Mouse (Mus musculus) hematopoietic stem cell, adult 5-6 weeks (primary cell): ENCODE results near the gene Olfr612. TPM values are rescaled to one million over a fixed set of nuclear protein-coding genes. Genes with fewer than 3 reads are reported as not detected.
"Not testable (repeated sequence)": the region's sequence is repeated elsewhere in the genome, so short reads cannot be mapped to it uniquely, and the experiment has no call there.

ENCODE experiments used
- ATAC-seq, 2 experiments: fragments of 125-278 bp in 1 of 2; replicated peaks in 1 of 2; 2 replicates each; pipeline ENCODE4 v1.8.0; 2016 to 2017; ENCODE audit warnings: inconsistent platforms in 2 of 2, mild to moderate bottlenecking in 2 of 2, moderate number of reproducible peaks in 2 of 2, low read depth in 1 of 2, moderate TSS enrichment in 1 of 2; ENCODE audit not compliant: low FRiP score in 2 of 2, poor library complexity in 2 of 2, severe bottlenecking in 2 of 2, insufficient read depth in 1 of 2, low TSS enrichment in 1 of 2
- total RNA-seq: library from RNA; stranded (forward); fragments of 172-1452, 232-1000 nt; gene quantifications from 2 replicates; pipeline ENCODE4 v1.2.3, GENCODE M21; 2017

The Olfr612 gene
- total RNA-seq: not detected in 2 replicates

DNA sequence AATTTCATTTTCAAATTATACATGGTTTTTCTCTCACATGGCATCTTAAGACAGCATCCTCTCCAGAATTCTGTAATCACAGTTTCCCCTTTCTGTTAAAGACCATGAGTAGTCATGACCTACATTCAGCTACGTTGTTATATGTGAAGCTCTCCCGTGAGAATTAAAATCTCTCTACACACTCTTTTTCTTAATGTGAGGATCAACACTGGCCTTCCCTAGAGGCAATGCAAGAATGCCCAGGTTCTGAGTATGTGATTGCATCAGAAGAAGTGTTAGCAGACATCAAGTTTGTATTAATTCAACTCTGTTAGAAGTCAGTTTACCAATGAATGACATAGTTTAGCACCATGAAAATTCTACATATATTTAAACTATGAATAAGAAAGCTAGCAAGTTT lies at the start of gene Olfr612:
Gene Olfr612 (minus strand): TSS at position 101 of the 400 bp plus-strand sequence.
- not testable (repeated sequence) for ATAC-seq

DNA sequence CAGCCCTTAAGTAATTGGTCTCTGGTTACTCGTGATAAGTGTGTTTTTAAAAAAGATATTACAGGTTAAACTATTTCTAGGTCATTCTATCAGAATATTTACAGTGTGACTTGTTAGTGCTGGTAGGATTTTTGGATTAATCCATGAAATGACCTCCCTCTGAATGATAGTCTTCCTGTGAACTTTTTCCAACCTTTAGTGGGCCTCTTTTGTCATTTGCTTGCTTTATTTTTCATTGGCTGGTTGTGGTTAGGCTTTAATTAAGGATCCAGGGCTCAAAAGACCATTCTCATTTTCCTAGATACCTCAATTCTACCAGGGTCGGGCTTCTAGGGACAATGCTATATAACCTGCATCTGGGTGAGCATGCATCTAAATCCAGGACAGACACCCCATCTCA lies 47.3 kb upstream of the Olfr612 start, which contains the start of gene Olfr618:
Gene Olfr618 (plus strand): TSS at position 301 of the 400 bp plus-strand sequence.
- ATAC-seq: no peak

DNA sequence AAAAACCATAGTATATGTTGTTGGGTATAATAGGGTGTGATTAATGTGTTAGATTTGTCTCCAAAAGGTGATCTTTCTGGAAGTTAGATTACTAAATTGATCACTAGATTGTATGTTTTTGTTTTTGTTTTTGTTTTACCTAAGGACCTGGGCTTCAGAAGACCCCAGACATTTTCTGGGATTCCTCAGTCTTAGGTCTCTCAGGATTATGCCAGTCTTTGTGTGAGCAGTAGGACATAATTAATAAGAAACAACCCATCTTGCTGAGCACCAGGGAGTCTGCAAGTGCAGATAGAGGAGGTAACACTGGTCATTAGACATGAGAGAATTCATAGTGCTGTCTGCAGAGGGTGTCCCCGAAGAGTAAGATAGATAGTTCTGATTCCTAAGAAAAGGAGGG lies 30.2 kb upstream of the Olfr612 start, which contains the start of gene Olfr617:
Gene Olfr617 (plus strand): TSS at position 301 of the 400 bp plus-strand sequence.
- no peak for ATAC-seq

DNA sequence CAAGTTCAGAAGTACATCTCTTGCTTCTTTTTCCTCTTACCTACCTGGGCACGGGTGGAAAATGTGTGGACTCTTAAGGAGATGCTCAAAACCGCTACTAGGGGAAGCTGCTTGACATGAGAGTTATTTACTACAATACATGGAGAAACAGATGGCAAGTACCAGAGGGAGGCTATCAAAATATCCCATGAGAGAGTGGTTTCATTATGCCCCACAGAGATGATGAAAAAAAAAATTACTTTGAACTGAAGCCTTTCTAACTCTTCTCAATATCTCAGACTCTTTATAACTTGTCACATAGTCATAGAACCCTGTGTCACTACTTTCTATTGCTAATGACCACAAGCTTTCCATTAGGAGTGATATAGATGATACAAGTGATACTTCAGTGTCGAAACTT lies 26.5 kb upstream of the Olfr612 start, which contains the start of gene Olfr616:
Gene Olfr616 (minus strand): TSS at position 101 of the 400 bp plus-strand sequence.
- ATAC-seq: no peak

DNA sequence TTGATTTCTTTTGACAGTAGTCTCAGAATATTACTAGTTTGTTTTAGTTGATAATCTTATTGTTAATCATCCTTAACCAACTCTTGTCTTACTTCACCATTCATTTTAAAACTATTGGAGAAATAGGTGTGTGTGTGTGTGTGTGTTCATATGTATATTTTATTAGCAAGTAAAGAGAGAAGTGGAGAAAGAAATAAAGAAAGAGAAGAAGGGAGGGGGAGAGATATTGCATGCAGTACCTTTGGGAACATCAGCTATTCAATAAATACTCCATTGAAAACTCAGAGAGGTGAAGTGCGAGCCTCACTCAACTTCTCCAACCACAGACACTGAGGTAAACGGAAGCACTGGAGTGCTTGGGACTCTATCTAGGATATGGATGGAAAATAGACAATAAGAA lies 13.3 kb upstream of the Olfr612 start, which contains the start of gene Olfr615:
Gene Olfr615 (plus strand): TSS at position 301 of the 400 bp plus-strand sequence.
- ATAC-seq: no peak

DNA sequence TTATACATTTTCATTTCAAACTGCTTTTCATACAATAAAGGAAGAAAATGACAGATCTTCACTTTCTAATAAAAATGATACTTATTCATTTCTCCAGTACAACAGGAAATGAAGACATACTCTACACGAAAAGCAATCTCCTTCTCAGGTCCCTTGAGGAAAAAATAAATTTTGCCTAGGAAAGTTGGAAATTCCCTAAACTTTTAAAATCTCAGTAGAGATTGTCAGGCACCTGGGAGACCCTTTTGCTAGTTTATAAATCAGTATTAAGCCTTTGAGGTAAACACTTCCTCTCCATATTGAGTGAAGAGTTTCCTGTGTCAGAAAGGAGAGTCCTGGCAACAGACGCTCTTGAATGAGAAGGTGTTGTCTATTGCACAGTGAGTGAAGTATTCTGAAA lies 5.3 kb upstream of the Olfr612 start, which contains the start of gene Olfr613:
Gene Olfr613 (plus strand): TSS at position 301 of the 400 bp plus-strand sequence.
- no peak for ATAC-seq

DNA sequence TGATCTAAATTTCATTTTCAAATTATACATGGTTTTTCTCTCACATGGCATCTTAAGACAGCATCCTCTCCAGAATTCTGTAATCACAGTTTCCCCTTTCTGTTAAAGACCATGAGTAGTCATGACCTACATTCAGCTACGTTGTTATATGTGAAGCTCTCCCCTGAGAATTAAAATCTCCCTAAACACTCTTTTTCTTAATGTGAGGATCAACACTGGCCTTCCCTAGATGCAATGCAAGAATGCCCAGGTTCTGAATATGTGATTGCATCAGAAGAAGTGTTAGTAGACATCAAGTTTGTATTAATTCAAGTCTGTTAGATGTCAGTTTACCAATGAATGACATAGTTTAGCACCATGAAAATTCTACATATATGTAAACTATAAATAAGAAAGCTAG lies 21.8 kb downstream of the Olfr612 start, which contains the start of gene Olfr611:
Gene Olfr611 (minus strand): TSS at position 101 of the 400 bp plus-strand sequence.
- not testable (repeated sequence) for ATAC-seq

DNA sequence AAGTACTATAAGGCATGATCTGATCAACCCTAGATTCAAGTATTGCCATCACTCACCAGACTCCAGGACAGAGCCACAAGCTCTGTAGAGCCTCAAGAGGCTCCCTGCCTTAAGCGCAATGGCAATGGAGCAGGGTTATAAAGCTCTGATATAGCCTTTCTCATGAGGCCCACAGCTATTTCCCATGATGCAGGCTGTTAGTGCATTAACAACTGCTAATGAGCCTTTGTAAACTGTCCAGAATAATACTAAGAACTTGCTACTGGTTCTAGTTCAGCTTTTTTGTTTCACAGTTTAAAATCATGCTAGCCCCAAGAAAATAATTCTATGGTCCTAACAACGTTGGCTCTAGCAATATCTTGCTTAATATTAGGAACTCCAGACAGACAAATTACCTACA lies 30.5 kb downstream of the Olfr612 start, which contains the start of gene Olfr610:
Gene Olfr610 (minus strand): TSS at position 101 of the 400 bp plus-strand sequence.
- ATAC-seq: no peak

DNA sequence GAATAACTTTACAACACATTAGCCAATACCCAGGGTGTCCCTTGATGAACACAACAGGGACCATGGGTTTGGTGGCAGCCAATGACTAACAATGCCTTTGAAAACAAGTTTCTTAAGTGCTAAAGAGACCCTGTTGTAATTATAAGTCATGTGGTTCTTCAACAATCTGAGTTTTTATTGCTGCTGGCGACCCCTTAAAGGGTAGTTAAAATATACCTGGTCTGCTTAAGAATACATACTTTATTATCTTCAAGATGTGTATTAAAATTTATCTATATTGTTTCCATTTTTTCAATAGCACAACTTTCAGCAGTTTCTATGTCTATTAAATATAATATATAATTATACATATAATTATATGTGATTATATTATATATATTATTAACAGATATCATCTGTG lies 44.6 kb downstream of the Olfr612 start, which contains the start of gene Olfr609:
Gene Olfr609 (minus strand): TSS at position 101 of the 400 bp plus-strand sequence.
- no peak for ATAC-seq

Other genes starting within 250 kb of the Olfr612 start
- gene Olfr596, start 237.1 kb downstream of the Olfr612 start, total RNA-seq: not detected in 2 replicates
- not detected in 2 replicates for gene Olfr597, start 226.4 kb downstream of the Olfr612 start, total RNA-seq
- gene Olfr598, start 219.1 kb downstream of the Olfr612 start, total RNA-seq: not detected in 2 replicates
- not detected in 2 replicates for gene Olfr599, start 206.8 kb downstream of the Olfr612 start, total RNA-seq
- not detected in 2 replicates for gene Olfr600, start 193.0 kb downstream of the Olfr612 start, total RNA-seq
- gene Olfr601, start 180.1 kb downstream of the Olfr612 start, total RNA-seq: not detected in 2 replicates
- gene Olfr603, start 156.5 kb downstream of the Olfr612 start, total RNA-seq: not detected in 2 replicates
- not detected in 2 replicates for gene Usp17lc, start 127.6 kb downstream of the Olfr612 start, total RNA-seq
- gene Olfr605, start 97.3 kb downstream of the Olfr612 start, total RNA-seq: not detected in 2 replicates
- not detected in 2 replicates for gene Olfr606, start 93.7 kb downstream of the Olfr612 start, total RNA-seq
- not detected in 2 replicates for gene Olfr607, start 78.6 kb downstream of the Olfr612 start, total RNA-seq
- not detected in 2 replicates for gene Olfr608, start 72.8 kb downstream of the Olfr612 start, total RNA-seq
- gene Olfr609, start 44.7 kb downstream of the Olfr612 start, total RNA-seq: not detected in 2 replicates
- not detected in 2 replicates for gene Olfr610, start 30.6 kb downstream of the Olfr612 start, total RNA-seq
- not detected in 2 replicates for gene Olfr611, start 21.9 kb downstream of the Olfr612 start, total RNA-seq
- not detected in 2 replicates for gene Olfr613, start 5.4 kb upstream of the Olfr612 start, total RNA-seq
- gene Olfr615, start 13.4 kb upstream of the Olfr612 start, total RNA-seq: not detected in 2 replicates
- gene Olfr616, start 26.4 kb upstream of the Olfr612 start, total RNA-seq: not detected in 2 replicates
- not detected in 2 replicates for gene Olfr617, start 30.3 kb upstream of the Olfr612 start, total RNA-seq
- not detected in 2 replicates for gene Olfr618, start 47.4 kb upstream of the Olfr612 start, total RNA-seq
- not detected in 2 replicates for gene Olfr619, start 57.9 kb upstream of the Olfr612 start, total RNA-seq
- gene Olfr620, start 69.8 kb upstream of the Olfr612 start, total RNA-seq: not detected in 2 replicates
- gene Olfr622, start 100.0 kb upstream of the Olfr612 start, total RNA-seq: not detected in 2 replicates
- gene Olfr623, start 121.0 kb upstream of the Olfr612 start, total RNA-seq: not detected in 2 replicates
- not detected in 2 replicates for gene Olfr624, start 128.5 kb upstream of the Olfr612 start, total RNA-seq
- not detected in 2 replicates for gene Olfr625-ps1, start 140.0 kb upstream of the Olfr612 start, total RNA-seq
- gene Olfr243, start 172.0 kb upstream of the Olfr612 start, total RNA-seq: not detected in 2 replicates
- not detected in 2 replicates for gene Olfr628, start 187.7 kb upstream of the Olfr612 start, total RNA-seq
- not detected in 2 replicates for gene Olfr629, start 202.2 kb upstream of the Olfr612 start, total RNA-seq
- not detected in 2 replicates for gene Olfr630, start 214.6 kb upstream of the Olfr612 start, total RNA-seq
- gene Olfr69, start 228.9 kb upstream of the Olfr612 start, total RNA-seq: not detected in 2 replicates
- 0.88 TPM in 1 of 2 replicates, not detected in the other for gene Olfr68, start 237.0 kb upstream of the Olfr612 start, total RNA-seq
- not detected in 2 replicates for gene Olfr67, start 249.1 kb upstream of the Olfr612 start, total RNA-seq